Mouse (Mus musculus): ENCODE measurements around the gene Lage3. TPM values are rescaled to one million over a fixed set of nuclear protein-coding genes. Genes with fewer than 3 reads are reported as not detected.

The Lage3 gene
- total and polyA plus RNA-seq, 3 experiments = 52.7 to 88.1 TPM; not detected in 1

DNA sequence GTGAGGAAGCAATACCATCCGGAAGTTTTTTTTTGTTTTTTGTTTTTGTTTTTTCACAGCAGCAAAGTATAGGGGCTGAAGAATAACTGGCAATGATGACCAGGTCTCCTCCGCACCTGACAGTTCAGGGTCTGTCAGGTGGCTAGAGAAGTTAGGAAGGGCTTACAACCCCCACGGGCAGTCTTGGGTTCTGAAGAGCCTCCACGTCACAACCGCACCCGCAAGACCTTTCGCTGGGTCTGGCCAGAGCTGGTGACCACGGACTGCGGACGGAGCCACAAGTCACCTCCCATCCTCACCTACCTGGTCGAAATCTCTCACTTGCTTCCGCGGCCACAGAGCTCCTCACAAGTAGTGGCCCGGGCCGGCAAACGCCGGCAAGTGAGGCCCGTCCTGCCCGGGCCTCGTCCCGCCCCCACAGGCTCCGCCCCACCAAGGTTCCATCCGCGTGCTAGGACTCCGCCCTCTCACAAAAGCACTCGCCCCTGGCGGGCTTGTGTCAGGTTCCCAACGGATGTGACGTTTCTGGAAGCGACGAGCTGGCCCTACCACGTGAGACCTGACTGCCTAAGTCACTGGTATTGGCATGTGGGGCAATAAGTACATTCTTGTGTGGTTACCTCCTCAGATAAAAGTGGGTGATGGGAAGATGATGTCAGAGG lies 19.6 kb upstream of the Lage3 start, which contains the start of the genes Ubl4a and Slc10a3 (continued):
- TF ChIP-seq KAT2A (conservative IDR thresholded peaks at IDR 0.05; ENCODE audit: low read depth, low read length) (0 out of 2 replicates have a peak, but pooled peaks have one; percentile 42), JUND (IDR thresholded peaks at IDR 0.05; ENCODE audit: low read depth, low read length) (no peak), TBP (IDR thresholded peaks at IDR 0.05; ENCODE audit: low read depth, low read length) (peak; percentile 59), TAL1 (IDR thresholded peaks at IDR 0.05; ENCODE audit: low read length) (no peak), MAX (IDR thresholded peaks at IDR 0.05; ENCODE audit: low read length) (peak; percentile 96), SMC3 (IDR thresholded peaks at IDR 0.05; ENCODE audit: low read depth, low read length) (no peak), MYB (IDR thresholded peaks at IDR 0.05; ENCODE audit: low read depth, low read length) (no peak), RCOR1 (IDR thresholded peaks at IDR 0.05; ENCODE audit: low read depth, low read length) (no peak), ZNF384 (IDR thresholded peaks at IDR 0.05; ENCODE audit: low read depth, low read length) (no peak), NELFE (IDR thresholded peaks at IDR 0.05; ENCODE audit: low read depth, low read length) (peak; percentile 89), GATA1 (IDR thresholded peaks at IDR 0.05; ENCODE audit: low read depth, low read length) (0 out of 2 replicates have a peak, but pooled peaks have one; percentile 15), ETS1 (IDR thresholded peaks at IDR 0.05; ENCODE audit: low read depth, low read length) (peak; percentile 85), CHD1 (IDR thresholded peaks at IDR 0.05; ENCODE audit: low read depth, low read length) (no peak), POLR2AphosphoS5 (IDR thresholded peaks at IDR 0.05; ENCODE audit: borderline replicate concordance, low read depth, low read length) (no peak)

DNA sequence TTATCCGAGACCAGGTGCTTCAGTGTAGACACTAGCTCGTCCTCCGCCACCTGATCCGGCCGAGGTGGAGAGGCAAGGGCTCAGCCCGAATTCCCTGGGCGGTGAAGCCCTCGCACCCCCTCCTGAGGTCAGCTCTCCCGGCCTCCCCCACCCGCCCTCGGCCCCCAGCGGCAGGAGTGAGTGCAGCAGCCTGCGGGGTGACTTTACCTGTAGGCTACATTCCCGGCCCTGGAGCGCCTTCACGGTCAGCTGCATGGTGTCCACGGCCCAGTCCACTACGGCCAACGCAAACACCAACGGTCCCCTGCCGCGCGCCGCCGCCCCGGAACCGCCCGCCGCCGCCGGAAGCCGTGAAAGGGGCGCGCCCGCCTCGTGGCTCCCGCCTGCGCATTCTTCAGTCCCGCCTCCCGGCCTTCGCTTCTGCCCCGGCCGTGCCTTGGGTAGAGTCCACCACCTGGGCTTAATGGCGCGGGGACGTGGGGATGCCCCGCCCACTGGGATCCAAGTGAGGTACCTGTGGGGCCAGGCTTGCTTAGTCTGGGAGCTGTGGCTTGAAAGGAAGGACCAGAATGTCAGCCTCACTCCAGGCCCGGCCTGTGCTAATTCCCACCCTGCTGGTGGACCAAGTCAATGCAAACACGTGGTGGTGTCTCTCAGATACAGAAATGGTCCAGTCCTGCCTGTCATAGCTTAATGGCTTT lies 14.9 kb upstream of the Lage3 start:
- H3K27ac ChIP-seq (ENCODE audit: control insufficient read depth, low read depth, low read length) = peak overlapping the region; percentile 63
- H3K27me3 ChIP-seq (ENCODE audit: control insufficient read depth in 1 of 2, insufficient read depth in 2 of 2, low read length in 2 of 2) = no peaks in the 10 kb centered on the region
- DNase-seq (ENCODE audit: low read depth, low spot score) = peak; percentile 75
- peaks cover 15% of the 10 kb centered on the region for H3K79me2 ChIP-seq (ENCODE audit: control insufficient read depth, insufficient read depth, low read length, poor library complexity)
- peaks cover 0 to 13% of the 10 kb centered on the region in 2 experiments for H3K36me3 ChIP-seq (ENCODE audit: control insufficient read depth in 1 of 2, insufficient read depth in 2 of 2, low read length in 2 of 2)
- H3K9me3 ChIP-seq (replicated peaks; ENCODE audit: insufficient read depth, low read length) = no peaks in the 10 kb centered on the region
- peaks cover 0 to 15% of the 10 kb centered on the region in 2 experiments; a peak in 2 of 4 replicates for H3K4me1 ChIP-seq (ENCODE audit: control insufficient read depth in 1 of 2, insufficient read depth in 2 of 2, low read length in 2 of 2)
- H3K4me3 ChIP-seq (ENCODE audit: control insufficient read depth in 1 of 2, insufficient read depth in 1 of 2, low read depth in 2 of 2, low read length in 2 of 2) = peak overlapping the region; percentile 91 to 97
- TF ChIP-seq HCFC1 (IDR thresholded peaks at IDR 0.05; ENCODE audit: low read depth, low read length) (peak; percentile 68), SIN3A (IDR thresholded peaks at IDR 0.05; ENCODE audit: low read length) (peak; percentile 65; the same call in 1 of the 2 replicates), NELFE (IDR thresholded peaks at IDR 0.05; ENCODE audit: low read depth, low read length) (peak; percentile 28), MAX (IDR thresholded peaks at IDR 0.05; ENCODE audit: low read length) (peak; percentile 91), MYC (IDR thresholded peaks at IDR 0.05; ENCODE audit: low read depth, low read length) (peak; percentile 94), NRF1 (IDR thresholded peaks at IDR 0.05; ENCODE audit: insufficient read depth, low read depth, low read length, poor library complexity, severe bottlenecking) (peak; percentile 64), ZMIZ1 (IDR thresholded peaks at IDR 0.05; ENCODE audit: low read depth, low read length) (no peak), BHLHE40 (IDR thresholded peaks at IDR 0.05; ENCODE audit: borderline replicate concordance, low read depth, low read length) (no peak), MXI1 (IDR thresholded peaks at IDR 0.05; ENCODE audit: low read depth, low read length) (peak; percentile 89), CTCF (IDR thresholded peaks at IDR 0.05 in 2 of 3, conservative IDR thresholded peaks at IDR 0.05 in 1 of 3; ENCODE audit: control insufficient read depth in 1 of 3, insufficient read depth in 1 of 3, low read depth in 2 of 3, low read length in 3 of 3, poor library complexity in 1 of 3, severe bottlenecking in 1 of 3) (0 out of 6 replicates have a peak, but pooled peaks of 1 of the 3 experiments have one; percentile 6), POLR2A (IDR thresholded peaks at IDR 0.05; ENCODE audit: control insufficient read depth in 1 of 2, insufficient read depth in 1 of 2, low read depth in 1 of 2, low read length in 2 of 2, poor library complexity in 1 of 2) (peak; percentile 46 to 74; a peak in 3 of 4 replicates), POLR2AphosphoS2 (IDR thresholded peaks at IDR 0.05; ENCODE audit: low read length) (peak; percentile 67), USF1 (IDR thresholded peaks at IDR 0.05; ENCODE audit: low read depth, low read length) (peak; percentile 48), ZC3H11A (IDR thresholded peaks at IDR 0.05; ENCODE audit: low read depth, low read length) (no peak), TBP (IDR thresholded peaks at IDR 0.05; ENCODE audit: low read depth, low read length) (0 out of 2 replicates have a peak, but pooled peaks have one; percentile 21)
- peak overlapping the region; percentile 98 for H3K9ac ChIP-seq (ENCODE audit: control insufficient read depth, low read depth, low read length, poor library complexity, severe bottlenecking)
